Mouse (Mus musculus) ES-E14 (cell line): ENCODE results near the gene Selenop. TPM values are rescaled to one million over a fixed set of nuclear protein-coding genes. Genes with fewer than 3 reads are reported as not detected.

Source experiments
- DNase-seq: peaks from one replicate; pipeline ENCODE4 v3.0.0-alpha.2; 2013; ENCODE audit warnings: low read depth, low spot score
- H3K27ac ChIP-seq: 2 replicates; pipeline ENCODE4 v1.5.1; 2012; ENCODE audit warnings: low read depth, mild to moderate bottlenecking, low read length, moderate library complexity, mixed read lengths; ENCODE audit not compliant: poor library complexity, insufficient read depth, severe bottlenecking
- H3K36me3 ChIP-seq: 2 replicates; pipeline ENCODE4 v1.6.1; 2012; ENCODE audit warnings: mild to moderate bottlenecking, low read length, moderate library complexity, mixed read lengths; ENCODE audit not compliant: control insufficient read depth, poor library complexity, insufficient read depth, severe bottlenecking
- H3K4me1 ChIP-seq, 2 experiments: fragments of 150-350 bp in 1 of 2; sonication (generic) in 1 of 2; 2 replicates each; pipeline ENCODE4 v1.6.1; 2012; ENCODE audit warnings: low read length in 2 of 2, mild to moderate bottlenecking in 1 of 2, mixed read lengths in 1 of 2; ENCODE audit not compliant: control insufficient read depth in 2 of 2, insufficient read depth in 2 of 2, poor library complexity in 1 of 2
- H3K4me3 ChIP-seq, 2 experiments: fragments of 150-350 bp in 1 of 2; sonication (generic) in 1 of 2; 2 replicates each; pipeline ENCODE4 v1.5.1; 2012; ENCODE audit warnings: low read length in 2 of 2, low read depth in 1 of 2, mild to moderate bottlenecking in 1 of 2, mixed read lengths in 1 of 2; ENCODE audit not compliant: insufficient read depth in 1 of 2, poor library complexity in 1 of 2, severe bottlenecking in 1 of 2
- H3K9ac ChIP-seq: 2 replicates; pipeline ENCODE4 v1.6.1; 2012; ENCODE audit warnings: low read depth, mild to moderate bottlenecking, low read length, mixed read lengths; ENCODE audit not compliant: poor library complexity, insufficient read depth, severe bottlenecking
- H3K9me3 ChIP-seq: fragments of 150-350 bp; sonication (generic); 2 replicates; pipeline ENCODE4 v1.6.1; 2012; ENCODE audit warnings: low read depth, mild to moderate bottlenecking, low read length; ENCODE audit not compliant: control insufficient read depth, insufficient read depth
- CHD2 ChIP-seq: IDR thresholded peaks from 2 replicates; pipeline ENCODE4 v1.6.1; 2014; ENCODE audit warnings: mild to moderate bottlenecking, low read depth, low read length, inconsistent platforms
- HCFC1 ChIP-seq: IDR thresholded peaks from 2 replicates; pipeline ENCODE4 v1.6.1; 2012; ENCODE audit warnings: low read length, inconsistent platforms, borderline replicate concordance; ENCODE audit not compliant: insufficient read depth
- MAFK ChIP-seq: IDR thresholded peaks from 2 replicates; pipeline ENCODE4 v1.6.1; 2014; ENCODE audit warnings: mild to moderate bottlenecking, low read depth, low read length, inconsistent platforms; ENCODE audit not compliant: insufficient read depth
- ZC3H11A ChIP-seq: IDR thresholded peaks from 2 replicates; pipeline ENCODE4 v1.6.1; 2012; ENCODE audit warnings: low read depth, mild to moderate bottlenecking, inconsistent platforms, low read length, borderline replicate concordance
- ZNF384 ChIP-seq: IDR thresholded peaks from 2 replicates; pipeline ENCODE4 v1.6.1; 2012; ENCODE audit warnings: low read depth, low read length, inconsistent platforms
- in situ Hi-C, 2 experiments: fragments of 600-800 bp; cut with MboI; formaldehyde crosslinking; loops; one replicate each; pipeline ENCODE4 v1.15.1; 2025; ENCODE audit warnings: low sequenced_read_pairs in 2 of 2, inconsistent platforms in 1 of 2; ENCODE audit not compliant: unreplicated experiment in 2 of 2
- total RNA-seq: library from RNA; depleted of rRNA; stranded (reverse); fragments of 300-350 nt; gene quantifications from 2 replicates; pipeline ENCODE4 v1.2.3, GENCODE M21; 2012; rRNA removed

The Selenop gene
- total RNA-seq, 1 experiment, result 16.5 TPM

DNA sequence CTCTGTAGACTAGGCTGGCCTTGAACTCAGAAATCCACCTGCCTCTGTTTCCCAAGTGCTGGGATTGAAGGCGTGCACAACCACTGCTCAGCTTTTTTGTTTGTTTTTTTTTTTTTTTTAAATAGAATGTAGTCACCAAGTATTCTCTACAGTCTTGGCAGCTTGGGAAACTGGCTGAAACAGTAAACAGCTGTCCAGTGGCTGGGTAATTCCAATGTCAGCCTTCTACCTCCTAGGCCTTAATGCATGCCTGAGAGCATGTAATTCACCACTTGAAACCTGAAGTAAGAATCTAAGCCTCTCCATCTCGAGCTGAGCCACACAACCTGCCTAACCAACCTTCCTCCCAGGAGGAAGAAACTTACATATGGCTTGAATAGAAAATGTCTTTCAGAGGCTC, 48.3 kb downstream of the Selenop start:
- TF ChIP-seq CHD2, result no peak
- no peak for TF ChIP-seq MAFK
- TF ChIP-seq ZC3H11A, result no peak
- TF ChIP-seq HCFC1, result no peak
- TF ChIP-seq ZNF384, result no peak
- Histone ChIP-seq H3K27ac (no peak overlapping the region), H3K4me1 (peaks cover 0 to 6% of the 10 kb centered on the region in 2 experiments; a peak in 1 of 4 replicates), H3K9ac (no peak overlapping the region), H3K36me3 (no peaks in the 10 kb centered on the region), H3K9me3 (no peaks in the 10 kb centered on the region), H3K4me3 (no peak overlapping the region)
- in situ Hi-C loops, result no loop called here
- DNase-seq, result no peak

DNA sequence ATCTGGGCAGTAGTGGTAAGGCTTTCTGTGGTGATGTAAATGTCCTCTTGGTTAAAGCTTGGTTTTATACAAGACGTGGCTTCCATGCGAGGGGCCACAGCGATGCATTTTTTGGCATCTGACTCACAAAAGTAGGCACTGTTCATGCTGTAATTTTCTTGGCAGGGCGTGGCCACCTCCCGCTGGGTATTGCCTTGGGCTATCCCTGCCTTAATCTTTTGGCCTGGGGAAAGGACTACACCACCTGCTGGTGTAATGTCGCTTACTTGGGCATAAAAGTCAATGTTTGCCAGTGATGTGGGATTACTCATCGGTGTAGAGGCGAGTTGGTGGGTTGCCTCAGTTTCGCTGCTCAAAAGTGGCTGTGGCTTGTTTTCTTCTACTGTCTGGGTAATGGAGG, 51.6 kb downstream of the Selenop start:
- H3K9ac ChIP-seq, result no peak overlapping the region
- in situ Hi-C loops, result no loop called here
- no peak overlapping the region for H3K27ac ChIP-seq
- H3K4me3 ChIP-seq, result no peak overlapping the region
- DNase-seq, result peak; percentile 37
- H3K4me1 ChIP-seq, result peaks cover 0 to 6% of the 10 kb centered on the region in 2 experiments; a peak in 1 of 4 replicates
- no peak for TF ChIP-seq ZC3H11A
- TF ChIP-seq ZNF384, result no peak
- no peak for TF ChIP-seq MAFK
- no peak for TF ChIP-seq CHD2
- no peak for TF ChIP-seq HCFC1
- H3K9me3 ChIP-seq, result no peaks in the 10 kb centered on the region
- no peaks in the 10 kb centered on the region for H3K36me3 ChIP-seq

- Histone ChIP-seq H3K9me3 (no peaks in the 10 kb centered on the region), H3K36me3 (no peaks in the 10 kb centered on the region), H3K27ac (no peak overlapping the region), H3K9ac (no peak overlapping the region), H3K4me3 (no peak overlapping the region), H3K4me1 (peaks cover 0 to 6% of the 10 kb centered on the region in 2 experiments; a peak in 1 of 4 replicates)
- in situ Hi-C loops, result no loop called here
- no peak for TF ChIP-seq ZC3H11A
- no peak for TF ChIP-seq HCFC1
- no peak for TF ChIP-seq MAFK
- no peak for TF ChIP-seq CHD2
- TF ChIP-seq ZNF384, result no peak
- DNase-seq, result no peak
These were observed 54.7 kb downstream of the Selenop start for GRCm38 (mm10) chr15:3323041-3323440.

Other genes starting within 250 kb of the Selenop start
- gene Ccdc152, start 35.0 kb downstream of the Selenop start, total RNA-seq, result 0.74 and 0.76 TPM in 2 replicates